Mouse (Mus musculus) CH12.LX (cell line): ENCODE data around the gene Sbsn. TPM values are rescaled to one million over a fixed set of nuclear protein-coding genes. Genes with fewer than 3 reads are reported as not detected.
"Not testable (repeated sequence)": the region's sequence is repeated elsewhere in the genome, so short reads cannot be mapped to it uniquely, and the experiment has no call there.

Source experiments
- DNase-seq: peaks from one replicate; pipeline ENCODE4 v3.0.0-alpha.2; 2013; ENCODE audit errors: extremely low read depth
- H3K27ac ChIP-seq: 2 replicates; pipeline ENCODE4 v1.5.1; 2012; ENCODE audit warnings: low read depth, mild to moderate bottlenecking, control low read depth, moderate library complexity; ENCODE audit not compliant: insufficient read depth
- H3K27me3 ChIP-seq: replicated peaks from 2 replicates; pipeline ENCODE3; 2012; ENCODE audit warnings: inconsistent platforms
- H3K36me3 ChIP-seq, 2 experiments: replicated peaks in 1 of 2; 2 replicates each; pipeline versions ENCODE3 to v1.6.1; 2012; ENCODE audit warnings: inconsistent platforms in 1 of 2, low read length in 1 of 2, mild to moderate bottlenecking in 1 of 2, mixed read lengths in 1 of 2, moderate library complexity in 1 of 2; ENCODE audit not compliant: control insufficient read depth in 1 of 2, insufficient read depth in 1 of 2
- H3K4me1 ChIP-seq, 2 experiments: 2 replicates each; pipeline ENCODE4 v1.6.1; 2012; ENCODE audit warnings: inconsistent platforms in 1 of 2, moderate library complexity in 1 of 2; ENCODE audit not compliant: insufficient read depth in 2 of 2, control insufficient read depth in 1 of 2
- H3K4me2 ChIP-seq: 2 replicates; pipeline ENCODE4 v1.6.1; 2012; ENCODE audit warnings: low read depth, mild to moderate bottlenecking, control low read depth; ENCODE audit not compliant: poor library complexity, insufficient read depth, severe bottlenecking
- H3K4me3 ChIP-seq, 3 experiments: fragments of 150-350 bp in 1 of 3; sonication (generic) in 1 of 3; replicated peaks in 1 of 3; 2 replicates each; pipeline versions ENCODE3 to v1.5.1; 2011 to 2012; ENCODE audit warnings: low read depth in 2 of 3, low read length in 2 of 3, mild to moderate bottlenecking in 2 of 3, moderate library complexity in 2 of 3, control low read depth in 1 of 3, improper control_type of control experiment in 1 of 3, inconsistent platforms in 1 of 3, mixed read lengths in 1 of 3; ENCODE audit not compliant: poor library complexity in 1 of 3
- H3K79me2 ChIP-seq: replicated peaks from 2 replicates; pipeline ENCODE4 v1.6.1; 2012; ENCODE audit warnings: mild to moderate bottlenecking, moderate library complexity; ENCODE audit not compliant: control insufficient read depth, poor library complexity, insufficient read depth, severe bottlenecking; ENCODE audit errors: extremely low read depth
- H3K9ac ChIP-seq: 2 replicates; pipeline ENCODE4 v1.6.1; 2012; ENCODE audit warnings: low read depth, mild to moderate bottlenecking, control low read depth, moderate library complexity; ENCODE audit not compliant: insufficient read depth
- H3K9me3 ChIP-seq: replicated peaks from 2 replicates; pipeline ENCODE3; 2012; ENCODE audit warnings: low read length, inconsistent platforms, mixed read lengths
- BHLHE40 ChIP-seq: IDR thresholded peaks from 2 replicates; pipeline ENCODE4 v1.6.1; 2011; ENCODE audit warnings: mild to moderate bottlenecking, low read depth, low read length, improper control_type of control experiment
- CHD1 ChIP-seq: IDR thresholded peaks from 2 replicates; pipeline ENCODE4 v1.6.1; 2012; ENCODE audit warnings: low read depth, low read length, improper control_type of control experiment, inconsistent platforms
- CTCF ChIP-seq, 2 experiments: IDR thresholded peaks in 1 of 2; conservative IDR thresholded peaks in 1 of 2; 2 replicates each; pipeline ENCODE4 v1.5.1; 2011 to 2012; ENCODE audit warnings: low read depth in 2 of 2, low read length in 2 of 2, improper control_type of control experiment in 1 of 2, inconsistent platforms in 1 of 2, mild to moderate bottlenecking in 1 of 2, moderate library complexity in 1 of 2
- EP300 ChIP-seq: IDR thresholded peaks from 2 replicates; pipeline ENCODE4 v1.6.1; 2011; ENCODE audit warnings: low read length, improper control_type of control experiment
- ETS1 ChIP-seq: conservative IDR thresholded peaks from 2 replicates; pipeline ENCODE4 v1.6.1; 2012; ENCODE audit warnings: low read depth, mild to moderate bottlenecking, inconsistent platforms, low read length, improper control_type of control experiment, moderate library complexity
- HCFC1 ChIP-seq: IDR thresholded peaks from 2 replicates; pipeline ENCODE4 v1.6.1; 2012; ENCODE audit warnings: low read depth, mild to moderate bottlenecking, inconsistent platforms, low read length, improper control_type of control experiment
- KAT2A ChIP-seq: IDR thresholded peaks from 2 replicates; pipeline ENCODE4 v1.6.1; 2012; ENCODE audit warnings: low read length, improper control_type of control experiment, inconsistent platforms; ENCODE audit not compliant: insufficient replicate concordance
- NELFE ChIP-seq: IDR thresholded peaks from 2 replicates; pipeline ENCODE4 v1.6.1; 2011; ENCODE audit warnings: low read depth, low read length, improper control_type of control experiment
- POLR2A ChIP-seq: IDR thresholded peaks from 2 replicates; pipeline ENCODE4 v1.6.1; 2011; ENCODE audit warnings: low read depth, mild to moderate bottlenecking, improper control_type of control experiment, low read length
- RAD21 ChIP-seq: IDR thresholded peaks from 2 replicates; pipeline ENCODE4 v1.6.1; 2011; ENCODE audit warnings: low read depth, mild to moderate bottlenecking, low read length, improper control_type of control experiment, moderate library complexity
- SIN3A ChIP-seq: IDR thresholded peaks from 2 replicates; pipeline ENCODE4 v1.6.1; 2012; ENCODE audit warnings: low read length, improper control_type of control experiment, inconsistent platforms
- TBP ChIP-seq: conservative IDR thresholded peaks from 2 replicates; pipeline ENCODE4 v1.6.1; 2011; ENCODE audit warnings: low read depth, low read length, improper control_type of control experiment
- TCF12 ChIP-seq: IDR thresholded peaks from 2 replicates; pipeline ENCODE4 v1.6.1; 2014; ENCODE audit warnings: low read depth, mild to moderate bottlenecking, inconsistent platforms, low read length, improper control_type of control experiment
- USF1 ChIP-seq: IDR thresholded peaks from 2 replicates; pipeline ENCODE4 v1.6.1; 2014; ENCODE audit warnings: low read depth, mild to moderate bottlenecking, inconsistent platforms, low read length, improper control_type of control experiment
- USF2 ChIP-seq: conservative IDR thresholded peaks from 2 replicates; pipeline ENCODE4 v1.6.1; 2011; ENCODE audit warnings: low read depth, low read length, improper control_type of control experiment
- ZC3H11A ChIP-seq: IDR thresholded peaks from 2 replicates; pipeline ENCODE4 v1.6.1; 2012; ENCODE audit warnings: low read depth, mild to moderate bottlenecking, inconsistent platforms, low read length, improper control_type of control experiment
- dilution Hi-C: fragments of 300-500 bp; cut with MboI; formaldehyde crosslinking; loops from 2 replicates; pipeline ENCODE4 v1.14.3; 2020; ENCODE audit warnings: low sequenced_read_pairs; ENCODE audit not compliant: extremely low pct_unique_long_range_greater_than_20kb, extremely low pct_ligation_motif_present
- in situ Hi-C: fragments of 300-500 bp; cut with MboI; formaldehyde crosslinking; loops from 3 replicates; pipeline ENCODE4 v1.14.3; 2019; ENCODE audit warnings: low sequenced_read_pairs, low pct_ligation_motif_present, low pct_unique_long_range_greater_than_20kb, mixed read lengths
- polyA plus RNA-seq: library from polyadenylated mRNA; unstranded; fragments of >175 nt; gene quantifications from 2 replicates; pipeline ENCODE4 v1.2.1, GENCODE M21; 2012; ENCODE audit warnings: low read depth; ENCODE audit not compliant: insufficient read length
- total RNA-seq, 2 experiments: library from RNA; depleted of rRNA; stranded (reverse); fragments of 300-350 nt in 1 of 2; fragments of >200 nt in 1 of 2; gene quantifications; 2 replicates each; pipeline ENCODE4 v1.2.3; 2012 to 2014

Gene Sbsn
- total and polyA plus RNA-seq, 3 experiments, result 0.30 to 0.76 (median 0.69) TPM

DNA sequence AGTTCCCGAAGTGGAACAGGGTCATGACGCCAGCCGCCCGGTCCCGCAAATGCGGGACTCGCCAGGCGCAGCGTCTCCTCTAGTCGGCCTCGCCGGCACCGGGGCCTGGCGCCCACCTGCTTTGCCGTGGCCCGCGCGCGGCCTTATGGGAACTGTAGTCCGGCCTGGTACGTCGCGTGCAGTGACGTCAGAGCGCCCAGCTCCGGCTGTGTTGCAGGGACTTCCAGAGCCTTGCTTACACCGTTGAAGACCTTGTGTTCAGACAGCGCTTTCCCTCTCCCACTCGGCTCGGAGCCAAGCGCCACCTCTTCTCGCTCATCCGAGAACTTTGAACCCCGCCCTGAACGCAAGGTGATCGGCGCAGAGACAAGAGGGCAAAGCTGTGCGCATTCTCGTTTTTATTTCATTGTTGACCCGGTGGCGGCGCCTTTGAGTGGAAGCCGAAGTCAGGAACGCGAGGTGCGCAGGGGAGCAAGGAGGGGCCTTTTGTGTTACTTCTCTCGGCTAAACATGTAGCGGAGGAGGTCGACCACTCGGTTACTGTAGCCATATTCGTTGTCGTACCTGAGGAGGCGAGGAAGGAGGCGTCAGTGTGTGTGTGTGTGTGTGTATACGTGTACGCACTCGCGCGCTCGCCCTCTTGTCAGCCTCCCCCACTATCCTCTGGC is 21.7 kb upstream of the Sbsn start, which contains the start of gene Tmem147 (continued):
- TF ChIP-seq KAT2A, result peak; percentile 96
- TF ChIP-seq TCF12, result peak; percentile 84
- peak; percentile 31; the same call in 1 of the 2 replicates for TF ChIP-seq RAD21
- TF ChIP-seq USF1, result no peak
- no peak for TF ChIP-seq EP300

- in situ Hi-C loops, H3K9me3 ChIP-seq, DNase-seq, H3K27me3 ChIP-seq, H3K79me2 ChIP-seq, dilution Hi-C loops: not testable (repeated sequence)
- Histone ChIP-seq H3K4me2 (peak overlapping the region; percentile 71), H3K4me3 (peak overlapping the region; percentile 67 to 78 (median 73)), H3K4me1 (peaks cover 14 to 54% of the 10 kb centered on the region in 2 experiments; a peak in 3 of 4 replicates), H3K9ac (peak overlapping the region; percentile 62), H3K36me3 (peaks cover 23 to 71% of the 10 kb centered on the region in 2 experiments), H3K27ac (peak overlapping the region; percentile 90)
Observed at GRCm38 (mm10) chr7:30730064-30730722, 21.1 kb upstream of the Sbsn start.

GRCm38 (mm10) chr7:30736211-30736610 is 15.1 kb upstream of the Sbsn start:
- dilution Hi-C loops, result no loop called here
- peaks cover 28 to 79% of the 10 kb centered on the region in 2 experiments for H3K36me3 ChIP-seq

More at GRCm38 (mm10) chr7:30736211-30736610, 15.1 kb upstream of the Sbsn start:
- in situ Hi-C loops, result no loop called here
- no peaks in the 10 kb centered on the region for H3K79me2 ChIP-seq
- no peak overlapping the region for H3K27ac ChIP-seq
- H3K4me3 ChIP-seq, result no peak overlapping the region
- H3K27me3 ChIP-seq, result no peaks in the 10 kb centered on the region
- peaks cover 0 to 42% of the 10 kb centered on the region in 2 experiments; a peak in 3 of 4 replicates for H3K4me1 ChIP-seq
- TF ChIP-seq BHLHE40 (no peak), CHD1 (no peak), ZC3H11A (no peak), TBP (no peak), USF2 (no peak), ETS1 (no peak), SIN3A (no peak), POLR2A (no peak), CTCF (conservative IDR thresholded peaks at IDR 0.05 in 1 of 2, IDR thresholded peaks at IDR 0.05 in 1 of 2; ENCODE audit: low read depth in 2 of 2, low read length in 2 of 2) (no peak), HCFC1 (no peak), NELFE (no peak)
- H3K9me3 ChIP-seq, result peaks cover 5% of the 10 kb centered on the region
- no peak for DNase-seq
- H3K4me2 ChIP-seq, result no peak overlapping the region
- no peak overlapping the region for H3K9ac ChIP-seq
